Mouse (Mus musculus) hindbrain, embryonic 13.5 days (tissue): ENCODE data around the gene Sgpp2. TPM values are rescaled to one million over a fixed set of nuclear protein-coding genes. Genes with fewer than 3 reads are reported as not detected.

Source experiments
- polyA plus RNA-seq: library from polyadenylated mRNA; unstranded; fragments of >200 nt; fragmentation: Nextera tagmentation; extraction: Ambion mirVana; gene quantifications from 2 replicates; pipeline ENCODE4 v1.2.1, GENCODE M21; 2015

Gene Sgpp2
- polyA plus RNA-seq, 1 experiment from 2014 or later = 1.2 TPM

Other genes starting within 250 kb of the Sgpp2 start
- gene Pax3, start 113.2 kb upstream of the Sgpp2 start, polyA plus RNA-seq = 17.6 and 24.4 TPM in 2 replicates
- gene Farsb, start 178.6 kb downstream of the Sgpp2 start, polyA plus RNA-seq = 143 and 144 TPM in 2 replicates
- 0.79 TPM in 1 of 2 replicates, not detected in the other for gene Mogat1, start 200.6 kb downstream of the Sgpp2 start, polyA plus RNA-seq
- gene BC035947, start 201.8 kb downstream of the Sgpp2 start, polyA plus RNA-seq = 0.82 and 0.87 TPM in 2 replicates